Mouse (Mus musculus) large intestine, adult 2 months (tissue): ENCODE measurements around the gene Micu1. TPM values are rescaled to one million over a fixed set of nuclear protein-coding genes. Genes with fewer than 3 reads are reported as not detected.

ENCODE experiments used
- DNase-seq: peaks from one replicate; pipeline ENCODE4 v3.0.0-alpha.2; 2012; ENCODE audit warnings: low read depth, low spot score
- WGBS: fragments of 180-500 bp; shearing (Covaris S2); methylation state at CpG from one replicate; pipeline ENCODE4 v1.1.7; 2018; 5-methylcytosine and 5-hydroxymethylcytosine counted together
- polyA plus RNA-seq: library from polyadenylated mRNA; depleted of rRNA; stranded (reverse); fragments of >200 nt; gene quantifications from 2 replicates; pipeline ENCODE4 v1.2.3, GENCODE M21; 2012

The Micu1 gene
- polyA plus RNA-seq, 1 experiment = 128 TPM

- WGBS = 96% methylated on average over 8 of the region's 8 CpGs
- no peak for DNase-seq
These were observed 9.8 kb downstream of the Micu1 start for GRCm38 (mm10) chr10:59712062-59712461.

DNA sequence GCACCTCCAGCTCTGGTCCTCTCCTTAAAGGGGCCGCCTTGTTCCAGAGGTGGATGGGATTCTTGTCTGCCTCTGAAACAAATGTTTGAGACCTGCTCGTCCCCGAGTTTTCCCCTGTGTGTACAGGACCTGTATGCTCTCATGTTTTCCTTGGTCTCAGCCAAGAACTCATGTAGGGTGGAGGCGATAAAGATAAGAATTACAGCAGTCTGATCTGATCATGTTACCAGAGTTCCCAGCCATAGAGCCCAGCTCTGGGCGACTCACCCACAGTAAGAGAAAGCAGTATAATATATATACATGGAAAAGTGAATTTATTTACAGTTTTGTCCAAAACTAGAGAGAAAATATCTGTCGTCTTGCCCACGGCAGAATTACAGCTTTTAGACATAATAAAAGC, 17.7 kb downstream of the Micu1 start:
- WGBS = 45% methylated on average over 7 of the region's 7 CpGs
- no peak for DNase-seq

GRCm38 (mm10) chr10:59721555-59721954, 19.3 kb downstream of the Micu1 start:
- DNase-seq = no peak
- WGBS = 82% methylated on average over 4 of the region's 4 CpGs

DNA sequence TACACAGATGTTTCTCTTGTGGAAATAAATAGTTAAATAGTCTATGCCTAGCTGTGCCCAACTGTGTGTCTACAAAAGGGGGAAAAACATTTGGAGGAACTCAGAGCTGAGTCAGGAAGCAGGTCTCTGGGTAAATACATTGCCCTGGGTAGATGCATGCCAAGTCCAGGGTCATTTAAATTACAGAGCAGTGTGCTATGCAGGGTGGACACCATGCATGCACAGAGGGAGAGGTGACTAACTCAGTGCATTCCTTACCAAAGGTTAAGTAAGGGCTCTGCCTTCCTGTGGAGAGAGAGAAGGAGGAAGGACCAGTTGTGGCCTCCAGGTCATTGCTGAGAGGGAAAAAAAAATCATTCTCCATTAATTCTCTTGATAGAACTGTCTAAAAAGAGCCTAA, 22.4 kb downstream of the Micu1 start:
- DNase-seq = no peak

DNA sequence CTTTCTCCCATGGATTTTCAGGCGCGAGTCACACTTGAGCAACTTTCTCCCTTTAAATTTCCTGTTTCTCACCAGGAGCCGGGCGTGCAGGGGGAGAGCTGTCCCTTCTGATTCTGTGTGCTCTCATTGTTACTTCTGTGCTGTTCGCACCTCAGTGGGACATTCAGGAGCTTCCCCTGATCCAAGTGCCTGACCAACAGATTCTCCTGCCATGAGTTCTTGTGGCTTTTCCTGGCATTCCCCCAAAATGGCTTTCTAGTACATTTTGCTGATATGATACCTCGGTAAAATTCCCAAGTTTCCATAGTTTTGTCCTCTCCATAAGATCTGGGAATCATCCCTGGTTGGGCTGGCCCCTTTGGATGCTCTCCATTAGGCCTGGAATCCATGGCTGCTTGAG, 25.0 kb downstream of the Micu1 start:
- WGBS = 81% methylated on average over 6 of the region's 6 CpGs
- DNase-seq = no peak

GRCm38 (mm10) chr10:59729261-59729660, 27.0 kb downstream of the Micu1 start:
- DNase-seq = no peak
- 90% methylated on average over 9 of the region's 9 CpGs for whole genome bisulfite sequencing

- 90% methylated on average over 4 of the region's 4 CpGs for WGBS
- no peak for DNase-seq
These were observed 27.6 kb downstream of the Micu1 start for GRCm38 (mm10) chr10:59729842-59730241.

DNA sequence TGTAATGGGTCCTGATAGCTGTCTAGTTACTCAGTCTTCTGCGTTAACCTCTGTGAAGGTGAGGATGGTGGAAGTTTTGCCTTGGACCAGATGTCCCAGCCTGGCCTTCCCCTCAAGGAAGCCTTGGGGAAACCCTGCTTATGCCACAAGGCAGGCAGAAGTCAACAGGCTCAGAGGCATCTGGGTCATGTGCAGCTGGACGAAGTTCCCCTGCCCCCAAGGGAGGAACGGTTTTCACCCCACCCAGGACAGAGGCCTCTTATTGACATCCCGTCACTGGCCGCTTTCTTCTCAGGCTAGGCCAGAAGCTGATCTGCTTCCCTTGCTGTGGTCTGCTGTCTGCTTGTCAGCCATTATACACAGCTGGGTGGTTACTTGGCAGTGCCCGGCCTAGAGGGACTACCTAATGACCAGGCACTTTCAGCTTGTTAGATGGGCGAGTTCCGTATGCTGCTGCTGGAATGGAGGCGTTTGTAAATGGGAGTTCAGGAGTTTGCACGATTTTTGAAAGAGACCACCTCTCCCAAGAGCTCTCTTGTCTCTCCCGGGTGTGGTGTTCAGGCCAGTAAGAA, 33.8 kb downstream of the Micu1 start:
- WGBS = 91% methylated on average over 11 of the region's 11 CpGs
- DNase-seq = no peak

GRCm38 (mm10) chr10:59741448-59741847, 39.2 kb downstream of the Micu1 start:
- WGBS = 50% methylated on average over 4 of the region's 4 CpGs

GRCm38 (mm10) chr10:59743397-59743796, 41.1 kb downstream of the Micu1 start:
- WGBS = 54% methylated on average over 12 of the region's 12 CpGs
- no peak for DNase-seq

More at GRCm38 (mm10) chr10:59741448-59741847, 39.2 kb downstream of the Micu1 start:
- no peak for DNase-seq

- 54% methylated on average over 5 of the region's 5 CpGs for WGBS
These were observed 41.7 kb downstream of the Micu1 start for GRCm38 (mm10) chr10:59743969-59744368.

DNA sequence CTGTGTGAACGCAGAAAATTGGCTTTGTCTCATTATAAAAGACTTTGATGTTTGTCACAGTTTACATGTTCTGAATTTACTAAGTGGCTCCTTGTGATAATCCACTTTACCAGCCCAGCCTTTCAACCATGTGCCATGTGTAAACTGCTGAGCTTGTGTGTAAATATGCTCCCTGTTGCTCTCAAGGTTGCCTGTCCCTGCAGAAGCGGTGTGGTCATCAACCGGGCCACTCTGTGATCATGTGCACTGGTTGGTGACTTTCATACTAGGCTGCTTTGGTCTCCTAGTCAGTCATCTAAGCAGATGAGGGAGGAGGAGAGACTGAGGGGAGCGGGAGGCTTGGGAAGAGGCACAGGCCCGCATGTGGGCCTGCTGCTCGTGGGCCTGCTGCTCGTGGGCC, 45.1 kb downstream of the Micu1 start:
- DNase-seq = no peak

More at GRCm38 (mm10) chr10:59743969-59744368, 41.7 kb downstream of the Micu1 start:
- peak; percentile 75 for DNase-seq

DNA sequence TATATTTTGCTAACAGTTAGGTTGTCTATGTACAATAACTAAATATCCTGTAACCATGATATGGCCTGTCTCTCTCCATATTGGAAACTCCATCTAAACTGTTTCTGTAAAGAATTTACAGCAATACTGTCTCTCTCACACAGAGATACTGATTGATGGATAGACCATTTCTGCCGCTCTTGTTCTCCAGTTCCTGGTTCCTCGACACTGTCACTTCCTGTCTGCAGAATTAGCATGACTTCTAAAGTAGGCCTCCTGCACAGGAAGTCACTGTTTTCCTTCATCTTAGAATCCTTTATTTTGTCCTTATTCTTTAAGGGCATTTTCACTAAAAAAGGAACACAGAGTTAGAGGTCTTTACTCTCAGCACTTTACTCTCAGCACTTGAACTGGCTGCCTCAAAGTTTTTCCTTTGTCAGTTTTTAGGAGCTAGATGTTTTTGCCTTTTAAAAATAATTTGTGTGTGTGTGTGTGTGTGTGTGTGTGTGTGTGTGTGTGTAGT, 46.5 kb downstream of the Micu1 start:
- DNase-seq = no peak
- WGBS = 78% methylated on average over 2 of the region's 2 CpGs

More for the DNA sequence above, 45.1 kb downstream of the Micu1 start:
- WGBS = 41% methylated on average over 7 of the region's 7 CpGs

- no peak for DNase-seq
- WGBS = 30% methylated on average over 9 of the region's 9 CpGs
These were observed 51.3 kb downstream of the Micu1 start for GRCm38 (mm10) chr10:59753538-59754069.

DNA sequence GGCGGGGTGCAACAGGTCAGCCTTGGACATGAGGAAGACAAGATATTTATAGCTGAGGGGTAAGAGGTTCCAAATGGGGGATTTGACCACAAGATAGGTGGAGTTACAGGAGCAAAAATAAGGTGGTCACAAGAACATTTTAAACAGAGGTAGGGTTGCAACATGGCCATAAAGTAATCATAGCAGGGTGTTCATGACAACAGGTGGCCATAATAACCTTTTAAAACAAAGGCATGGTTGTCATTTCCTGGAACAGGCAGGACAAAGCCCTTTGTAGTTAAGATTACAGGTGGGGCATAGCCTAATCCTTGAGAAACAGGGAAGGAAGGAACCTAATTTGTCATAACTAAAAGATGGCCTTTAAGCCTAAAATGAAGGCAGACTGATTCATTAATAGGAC, 51.8 kb downstream of the Micu1 start:
- DNase-seq = no peak
- 35% methylated on average over 1 of the region's 1 CpGs for WGBS

- no peak for DNase-seq
- WGBS = 85% methylated on average over 1 of the region's 1 CpGs
These were observed 52.6 kb downstream of the Micu1 start for GRCm38 (mm10) chr10:59754901-59755300.

GRCm38 (mm10) chr10:59755681-59756080, 53.4 kb downstream of the Micu1 start:
- DNase-seq = no peak
- WGBS = 66% methylated on average over 11 of the region's 11 CpGs

GRCm38 (mm10) chr10:59756090-59756489, 53.8 kb downstream of the Micu1 start:
- no peak for DNase-seq
- WGBS = 28% methylated on average over 12 of the region's 12 CpGs

GRCm38 (mm10) chr10:59756570-59756969, 54.3 kb downstream of the Micu1 start:
- 25% methylated on average over 8 of the region's 8 CpGs for WGBS
- no peak for DNase-seq

DNA sequence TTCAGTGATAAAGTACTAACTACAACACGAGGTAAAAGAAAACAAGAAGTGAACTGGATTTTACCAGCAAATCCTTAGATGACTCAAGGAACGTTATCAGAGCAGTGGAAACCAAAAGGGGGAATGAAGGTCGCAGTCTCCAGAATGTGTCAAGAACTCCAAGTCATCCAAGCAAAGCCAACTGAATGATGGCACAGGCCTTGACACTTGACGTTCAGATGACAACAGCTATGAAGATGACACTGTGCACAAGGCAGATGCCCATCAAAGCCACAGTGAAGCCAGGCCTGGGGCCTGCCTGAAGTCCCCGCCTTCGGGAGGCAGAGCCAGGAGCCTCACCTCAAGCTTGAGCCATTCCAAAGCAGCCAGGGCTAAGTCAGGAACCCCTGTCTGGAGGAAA, 62.5 kb downstream of the Micu1 start:
- WGBS = 93% methylated on average over 6 of the region's 6 CpGs
- no peak for DNase-seq

DNA sequence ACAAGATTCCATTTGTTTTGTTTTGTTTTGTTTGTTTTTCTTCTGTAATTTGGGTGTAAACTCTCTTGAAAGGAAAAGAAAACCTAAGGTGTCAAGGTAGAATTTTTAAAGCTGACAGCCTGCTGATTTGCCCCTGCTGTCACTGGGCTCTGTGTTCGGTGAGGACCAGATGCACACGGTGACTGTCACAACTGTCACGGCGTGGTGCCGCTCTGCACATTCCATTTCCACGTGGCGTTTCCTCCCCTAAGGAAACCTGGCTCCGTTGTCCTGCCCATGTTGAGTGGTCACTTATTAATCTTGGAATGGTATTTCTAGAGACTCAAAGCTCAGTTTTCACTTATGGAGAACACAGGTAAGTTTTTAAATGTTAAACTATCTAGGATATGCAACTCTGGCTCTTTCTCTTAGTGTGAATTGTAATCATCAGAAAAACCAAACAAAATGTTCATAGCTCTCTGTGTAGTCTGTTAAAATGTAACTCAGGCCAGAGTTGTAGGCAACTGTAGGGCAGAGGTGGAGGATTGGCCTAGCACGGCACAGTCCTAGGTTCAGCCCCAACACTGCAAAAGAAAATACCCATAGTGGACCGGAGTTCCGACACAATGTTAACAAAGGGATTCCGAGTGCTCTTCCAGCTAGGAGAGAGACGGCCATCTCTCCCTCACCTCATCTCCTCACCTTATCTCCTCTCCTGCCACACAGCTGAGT, 66.2 kb downstream of the Micu1 start:
- DNase-seq = no peak
- 47% methylated on average over 13 of the region's 13 CpGs for WGBS
